In genomic region chr3:146598411-146598810, GRCm38 (mm10) we compare ENCODE assay signal across 25 mouse cellular contexts. TPM values are rescaled to one million over a fixed set of nuclear protein-coding genes. Genes with fewer than 3 reads are reported as not detected.
A peak's percentile ranks its signal among the peaks of the same experiment; 100 is the strongest.
DNase-seq lines count a peak whose midpoint lies in the region; ATAC-seq lines count a peak whose summit lies in the region.
"Had no signal": no experiment of that assay in that cellular context is flagged by ENCODE, and none has a peak within 500 bp of the region (broad histone marks: within the 10 kb centered on the region; RNA-seq: fewer than 3 reads in every experiment).

No protein-coding gene starts in this region.

- H3K4me3 ChIP-seq in lung, embryonic 15.5 days = no peak overlapping the region
- H3K4me3 ChIP-seq: embryonic facial prominence, embryonic 13.5 days; heart, embryonic 12.5 days; intestine, embryonic 15.5 days; limb, embryonic 13.5 days; midbrain, embryonic 13.5 days had no signal

- H3K27me3 ChIP-seq in lung, embryonic 15.5 days = no peaks in the 10 kb centered on the region
- H3K27me3 ChIP-seq: embryonic facial prominence, embryonic 13.5 days; heart, embryonic 12.5 days; intestine, embryonic 15.5 days; limb, embryonic 13.5 days; midbrain, embryonic 13.5 days had no signal

- H3K27ac ChIP-seq in lung, embryonic 15.5 days = no peak overlapping the region
- H3K27ac ChIP-seq: embryonic facial prominence, embryonic 13.5 days; hindbrain, embryonic 14.5 days; intestine, embryonic 15.5 days; limb, embryonic 13.5 days; midbrain, embryonic 13.5 days had no signal

- H3K9me3 ChIP-seq in lung, embryonic 15.5 days = no peaks in the 10 kb centered on the region
- H3K9me3 ChIP-seq: embryonic facial prominence, embryonic 13.5 days; heart, embryonic 12.5 days; intestine, embryonic 15.5 days; limb, embryonic 13.5 days; midbrain, embryonic 13.5 days had no signal

- peaks cover 3% of the 10 kb centered on the region; the same call in 1 of the 2 replicates for H3K4me1 ChIP-seq in lung, embryonic 15.5 days
- H3K4me1 ChIP-seq: embryonic facial prominence, embryonic 13.5 days; intestine, embryonic 15.5 days; limb, embryonic 13.5 days; midbrain, embryonic 13.5 days had no signal

- ATAC-seq in lung, embryonic 15.5 days (ENCODE audit: borderline replicate concordance, extremely low read depth, low FRiP score, low TSS enrichment) = no peak; the same call in 1 of the 2 replicates
- ATAC-seq: intestine, embryonic 15.5 days; midbrain, embryonic 13.5 days had no signal

- 33% methylated on average over 6 of the region's 6 CpGs for WGBS in lung, embryonic 15.5 days

- H3K9ac ChIP-seq in lung, embryonic 15.5 days = no peak overlapping the region
- H3K9ac ChIP-seq: embryonic facial prominence, embryonic 13.5 days; heart, embryonic 12.5 days; hindbrain, embryonic 14.5 days; intestine, embryonic 15.5 days; limb, embryonic 13.5 days; midbrain, embryonic 13.5 days had no signal

- DNase-seq in left cerebral cortex, adult 18-20 months (ENCODE audit: low spot score in 2 of 2) = peak; percentile 33 to 51
- no peak for DNase-seq in left cerebral cortex, adult 11 months (ENCODE audit: low spot score)
- no peak for DNase-seq in lung, postnatal 4 days
- peak; percentile 78 for DNase-seq in layer of hippocampus, adult 9-11 months
- DNase-seq in lung, postnatal 25 days (ENCODE audit: low spot score) = peak; percentile 12
- no peak for DNase-seq in gastrocnemius, postnatal 4 days (ENCODE audit: low spot score in 2 of 2)
- DNase-seq: adrenal gland, postnatal 25 days; cerebellum, adult 8-10 months; gastrocnemius, postnatal 36 days; thymus, postnatal 14 days had no signal

- no peaks in the 10 kb centered on the region for H3K36me3 ChIP-seq in lung, embryonic 15.5 days
- H3K36me3 ChIP-seq: embryonic facial prominence, embryonic 13.5 days; heart, embryonic 12.5 days; intestine, embryonic 15.5 days; limb, embryonic 13.5 days; midbrain, embryonic 13.5 days had no signal

- 0 out of 2 replicates have a peak overlapping the region, but pooled peaks have one; percentile 1 for H3K4me2 ChIP-seq in lung, embryonic 15.5 days
- H3K4me2 ChIP-seq: embryonic facial prominence, embryonic 13.5 days; heart, embryonic 12.5 days; hindbrain, embryonic 14.5 days; intestine, embryonic 15.5 days; limb, embryonic 13.5 days; midbrain, embryonic 13.5 days had no signal

RNA-seq across cellular contexts. Expression of gene Dnase2b, which starts 17.0 kb away (rescaled TPM):
- total RNA-seq in left cerebral cortex, adult 18-20 months (2021) = not detected
- polyA plus RNA-seq in lung, embryonic 15.5 days (2015; fragmentation: Nextera tagmentation; extraction: Ambion mirVana) = not detected in 2 replicates
- under 1 TPM; 0.10 to 0.12 TPM for total RNA-seq in gastrocnemius, postnatal 4 days (2021)
- total RNA-seq: adrenal gland, postnatal 25 days; ES-E14; gastrocnemius, postnatal 36 days; heart, postnatal 25 days; megakaryocyte progenitor cell, adult 5-6 weeks; neutrophil, adult 5-6 weeks had no signal
- polyA plus RNA-seq: heart, embryonic 12.5 days; hindbrain, embryonic 14.5 days; kidney, embryonic 14.5 days; large intestine, adult 2 months; limb, embryonic 13.5 days; midbrain, embryonic 13.5 days had no signal

RNA-seq across cellular contexts. Expression of gene Uox, which starts 28.2 kb away (rescaled TPM):
- under 1 TPM in 1 of 2 experiments, not detected in 1; 0.37 TPM for total RNA-seq in left cerebral cortex, adult 18-20 months (2021)
- 0.12 and 0.39 TPM in 2 replicates for polyA plus RNA-seq in lung, embryonic 15.5 days (2015; fragmentation: Nextera tagmentation; extraction: Ambion mirVana)
- total RNA-seq in gastrocnemius, postnatal 4 days (2021) = 1 to 10 TPM in 1 of 2 experiments, not detected in 1; 1.9 TPM
- total RNA-seq: adrenal gland, postnatal 25 days; common myeloid progenitor, adult 5-6 weeks; ES-E14; heart, postnatal 25 days; megakaryocyte progenitor cell, adult 5-6 weeks; neutrophil, adult 5-6 weeks had no signal
- polyA plus RNA-seq: hindbrain, embryonic 14.5 days; kidney, embryonic 14.5 days; midbrain, embryonic 13.5 days had no signal

RNA-seq across cellular contexts. Expression of gene 4930503B20Rik, which starts 52.7 kb away (rescaled TPM):
- not detected for total RNA-seq in left cerebral cortex, adult 18-20 months (2021)
- 0.08 and 0.12 TPM in 2 replicates for polyA plus RNA-seq in lung, embryonic 15.5 days (2015; fragmentation: Nextera tagmentation; extraction: Ambion mirVana)
- not detected for total RNA-seq in gastrocnemius, postnatal 4 days (2021)
- total RNA-seq: ES-E14; gastrocnemius, postnatal 36 days; heart, postnatal 25 days; megakaryocyte progenitor cell, adult 5-6 weeks had no signal
- polyA plus RNA-seq: heart, embryonic 12.5 days; hindbrain, embryonic 14.5 days; intestine, embryonic 15.5 days; kidney, embryonic 14.5 days; large intestine, adult 2 months; limb, embryonic 13.5 days; midbrain, embryonic 13.5 days; stomach, embryonic 16.5 days had no signal

Comparison
In these comparisons a context has a peak if more than half of its experiments do, and no peak if none do; other contexts are left out.
1. DNase-seq: peak in left cerebral cortex, adult 18-20 months (2 of 2), layer of hippocampus, adult 9-11 months (single experiment) and lung, postnatal 25 days (single experiment); none in left cerebral cortex, adult 11 months (single experiment), lung, postnatal 4 days (0 of 2) and gastrocnemius, postnatal 4 days (0 of 2).